Mouse (Mus musculus) midbrain, embryonic 14.5 days (tissue): ENCODE data around the gene C1d. TPM values are rescaled to one million over a fixed set of nuclear protein-coding genes. Genes with fewer than 3 reads are reported as not detected.
A peak's percentile ranks its signal among the peaks of the same experiment; 100 is the strongest.

ENCODE experiments used
- ATAC-seq: fragments of 200-750 bp; cut with Nextera tagmentation; 2 replicates; pipeline ENCODE4 v1.8.0; 2017; ENCODE audit warnings: moderate number of reproducible peaks, moderate library complexity; ENCODE audit not compliant: low FRiP score, low TSS enrichment
- DNase-seq: peaks from one replicate; pipeline ENCODE4 v3.0.0-alpha.2; 2015
- H3K27ac ChIP-seq: fragments of 300-500 bp; sonication (generic); replicated peaks from 2 replicates; pipeline ENCODE4 v1.5.1; 2014; ENCODE audit warnings: mild to moderate bottlenecking, low read depth, low read length, moderate library complexity
- H3K27me3 ChIP-seq: fragments of 300-500 bp; sonication (generic); 2 replicates; pipeline ENCODE4 v1.6.1; 2014; ENCODE audit warnings: low read length, control low read depth, mixed read lengths; ENCODE audit not compliant: control insufficient read depth, insufficient read depth
- H3K36me3 ChIP-seq: fragments of 300-500 bp; sonication (generic); 2 replicates; pipeline ENCODE4 v1.6.1; 2014; ENCODE audit warnings: low read length, control low read depth; ENCODE audit not compliant: control insufficient read depth, insufficient read depth
- H3K4me1 ChIP-seq: fragments of 300-500 bp; sonication (generic); 2 replicates; pipeline ENCODE4 v1.6.1; 2014; ENCODE audit warnings: mild to moderate bottlenecking, antibody characterized with exemption, low read length, control low read depth; ENCODE audit not compliant: control insufficient read depth, insufficient read depth
- H3K4me2 ChIP-seq: fragments of 300-500 bp; sonication (generic); 2 replicates; pipeline ENCODE4 v1.6.1; 2014; ENCODE audit warnings: mild to moderate bottlenecking, low read length, moderate library complexity
- H3K4me3 ChIP-seq: fragments of 300-500 bp; sonication (generic); replicated peaks from 2 replicates; pipeline ENCODE4 v1.5.1; 2014; ENCODE audit warnings: low read depth, low read length
- H3K9ac ChIP-seq: fragments of 300-500 bp; sonication (generic); replicated peaks from 2 replicates; pipeline ENCODE4 v1.6.1; 2014; ENCODE audit warnings: mild to moderate bottlenecking, low read length, moderate library complexity
- H3K9me3 ChIP-seq: fragments of 300-500 bp; sonication (generic); 2 replicates; pipeline ENCODE4 v1.6.1; 2016; ENCODE audit warnings: low read length, control low read depth, mixed read lengths; ENCODE audit not compliant: control insufficient read depth
- WGBS: fragments of 180-500 bp; shearing (Covaris S2); extraction: QIAGEN DNeasy Blood & Tissue Kit; methylation state at CpG from one replicate; pipeline ENCODE4 v1.1.7; 2014; 5-methylcytosine and 5-hydroxymethylcytosine counted together
- polyA plus RNA-seq: library from polyadenylated mRNA; unstranded; fragments of >200 nt; fragmentation: Nextera tagmentation; extraction: Ambion mirVana; gene quantifications from 2 replicates; pipeline ENCODE4 v1.2.1, GENCODE M21; 2014

The C1d gene
- polyA plus RNA-seq = 173 and 184 TPM in 2 replicates

DNA sequence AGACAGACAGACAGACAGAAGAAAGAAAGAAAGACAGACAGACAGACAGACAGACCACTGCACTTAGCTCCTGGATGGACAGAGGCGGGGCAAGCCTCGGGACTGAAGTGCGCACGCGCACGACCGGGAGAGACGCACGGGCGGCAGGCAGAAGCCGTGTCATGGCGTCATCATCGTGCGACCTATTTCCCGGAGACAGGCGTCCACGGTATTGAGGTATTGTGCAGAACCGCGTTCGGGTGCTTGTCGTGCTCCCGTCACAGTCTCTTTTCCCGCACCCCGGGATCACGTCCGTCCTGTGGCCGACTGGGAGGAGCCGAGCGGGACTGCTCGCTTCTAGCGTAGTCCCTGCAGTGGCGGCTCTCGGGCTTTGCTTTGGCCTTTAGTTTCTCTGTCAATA lies at the start of gene C1d:
Gene C1d (plus strand): TSS at position 137 of the 400 bp plus-strand sequence.
- H3K27me3 ChIP-seq = no peaks in the 10 kb centered on the region
- H3K9me3 ChIP-seq = no peaks in the 10 kb centered on the region
- ATAC-seq = peak; percentile 94
- peak; percentile 99 for DNase-seq
- H3K9ac ChIP-seq = peak within 1 kb of the TSS; percentile 90
- no peaks in the 10 kb centered on the region for H3K36me3 ChIP-seq
- peaks cover 21% of the 10 kb centered on the region for H3K4me1 ChIP-seq
- H3K4me2 ChIP-seq = peak within 1 kb of the TSS; percentile 79
- H3K27ac ChIP-seq = peak within 1 kb of the TSS; percentile 90
- 1% methylated on average over 33 of the region's 33 CpGs for WGBS
- peak within 1 kb of the TSS; percentile 85 for H3K4me3 ChIP-seq

DNA sequence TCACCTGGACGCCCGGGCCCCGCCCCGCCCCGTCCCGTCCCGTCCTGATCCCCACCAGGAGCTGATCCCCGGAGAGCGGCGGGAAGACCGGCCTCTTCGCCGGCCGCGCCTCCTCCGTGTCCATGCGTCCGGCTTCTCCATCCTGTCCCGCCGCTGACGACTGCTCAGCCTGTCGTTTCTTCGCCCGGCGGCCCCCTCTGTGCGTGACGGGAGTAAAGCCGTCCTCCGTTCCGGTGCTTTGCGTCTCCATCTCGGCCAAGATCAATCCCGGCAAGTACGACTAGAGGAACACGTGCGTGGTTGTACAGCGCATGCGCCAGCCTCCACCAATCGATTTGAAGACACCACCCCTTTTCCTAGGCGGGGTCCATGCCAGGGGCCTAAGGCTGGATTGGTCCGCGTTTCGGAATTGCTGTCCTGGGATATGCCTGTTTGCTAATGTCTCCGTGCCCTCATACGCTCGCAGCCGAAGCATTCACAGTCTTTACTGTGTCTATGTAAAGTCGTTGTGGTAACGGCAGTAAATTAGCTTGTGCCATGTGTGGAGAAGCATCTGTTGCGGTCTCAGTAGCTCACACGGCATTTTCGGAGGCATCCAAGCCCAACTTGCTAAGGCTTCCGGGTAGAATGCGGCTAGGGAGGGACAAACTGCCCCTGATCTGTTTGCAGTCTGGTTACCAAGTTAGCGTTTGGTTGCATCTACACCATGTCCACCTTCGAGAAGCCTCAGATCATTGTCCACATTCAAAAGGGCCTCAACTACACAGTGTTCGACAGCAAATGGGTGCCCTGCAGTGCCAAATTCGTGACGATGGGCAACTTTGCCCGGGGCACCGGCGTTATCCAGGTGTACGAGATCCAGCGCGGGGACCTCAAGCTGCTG lies 45.9 kb upstream of the C1d start, which contains the start of gene Pno1:
Gene Pno1 (minus strand): TSS at position 311 of the 883 bp plus-strand sequence.
- Histone ChIP-seq H3K4me2 (peak within 1 kb of the TSS; percentile 66), H3K4me3 (peak within 1 kb of the TSS; percentile 86), H3K27me3 (no peaks in the 10 kb centered on the region), H3K27ac (peak within 1 kb of the TSS; percentile 80), H3K36me3 (peaks cover 20% of the 10 kb centered on the region), H3K4me1 (peaks cover 14% of the 10 kb centered on the region; the same call in 1 of the 2 replicates), H3K9ac (peak within 1 kb of the TSS; percentile 71), H3K9me3 (no peaks in the 10 kb centered on the region)
- ATAC-seq (peak; percentile 99), DNase-seq (peak; percentile 98)
- WGBS = under 1% methylated on average over 65 of the region's 65 CpGs

DNA sequence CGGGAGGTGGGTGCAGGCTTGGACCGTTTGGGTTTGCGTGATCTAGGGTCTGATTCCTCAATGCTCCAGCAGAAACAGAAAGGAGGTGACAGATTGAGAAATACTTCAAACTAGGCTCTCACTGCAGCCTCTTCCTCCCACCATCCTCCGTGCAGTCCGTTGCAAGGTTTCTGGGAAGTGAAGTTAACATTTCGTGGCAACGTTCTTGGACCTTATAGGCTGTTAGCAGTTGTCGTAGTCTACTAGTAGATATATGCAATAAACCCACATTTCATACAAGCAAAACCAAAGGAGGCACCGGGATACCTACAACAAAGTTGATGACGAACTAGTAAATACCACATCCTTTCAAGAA lies 45.3 kb upstream of the C1d start:
- Histone ChIP-seq H3K9ac (peak overlapping the region; percentile 71), H3K27ac (peak overlapping the region; percentile 80), H3K36me3 (peaks cover 15% of the 10 kb centered on the region), H3K4me1 (peaks cover 14% of the 10 kb centered on the region; the same call in 1 of the 2 replicates), H3K4me2 (peak overlapping the region; percentile 66), H3K4me3 (peak overlapping the region; percentile 86), H3K27me3 (no peaks in the 10 kb centered on the region), H3K9me3 (no peaks in the 10 kb centered on the region)
- ATAC-seq (no peak), DNase-seq (no peak)
- 4% methylated on average over 10 of the region's 10 CpGs for WGBS

DNA sequence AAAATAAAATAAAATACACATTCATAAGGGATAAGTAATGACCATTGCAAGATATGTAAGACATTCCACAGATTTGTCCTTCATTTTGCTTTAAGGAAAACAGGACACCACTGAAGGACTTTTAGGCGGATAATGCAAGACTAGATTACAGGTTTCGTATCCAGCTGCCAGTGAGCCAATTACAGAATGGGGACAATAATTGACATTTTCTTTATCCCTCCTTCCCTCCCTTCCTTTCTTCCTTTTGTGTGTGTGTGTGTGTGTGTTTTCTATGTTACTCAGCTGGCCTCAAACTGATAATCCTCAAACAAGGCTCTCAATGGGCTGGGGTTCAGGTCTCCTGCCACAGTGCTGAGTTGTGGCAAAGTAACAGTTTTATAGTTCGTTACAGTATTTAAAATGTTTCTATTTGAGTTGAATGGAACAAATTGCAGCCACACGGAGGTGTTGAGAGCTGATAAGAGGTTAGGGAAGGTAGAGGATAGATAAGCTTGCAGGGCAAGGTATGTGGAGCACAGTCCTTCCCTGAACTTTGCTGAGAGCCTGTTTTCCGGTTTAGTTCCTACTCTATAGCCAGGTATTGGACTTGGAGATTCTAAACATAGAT lies 44.4 kb upstream of the C1d start:
- Histone ChIP-seq H3K4me1 (peaks cover 14% of the 10 kb centered on the region; the same call in 1 of the 2 replicates), H3K27me3 (no peaks in the 10 kb centered on the region), H3K4me3 (peak overlapping the region; percentile 86), H3K9me3 (no peaks in the 10 kb centered on the region), H3K36me3 (peaks cover 9% of the 10 kb centered on the region), H3K9ac (no peak overlapping the region; the same call in 1 of the 2 replicates), H3K4me2 (peak overlapping the region; percentile 66), H3K27ac (no peak overlapping the region)
- ATAC-seq (no peak), DNase-seq (no peak)
- WGBS = 79% methylated on average over 5 of the region's 5 CpGs

DNA sequence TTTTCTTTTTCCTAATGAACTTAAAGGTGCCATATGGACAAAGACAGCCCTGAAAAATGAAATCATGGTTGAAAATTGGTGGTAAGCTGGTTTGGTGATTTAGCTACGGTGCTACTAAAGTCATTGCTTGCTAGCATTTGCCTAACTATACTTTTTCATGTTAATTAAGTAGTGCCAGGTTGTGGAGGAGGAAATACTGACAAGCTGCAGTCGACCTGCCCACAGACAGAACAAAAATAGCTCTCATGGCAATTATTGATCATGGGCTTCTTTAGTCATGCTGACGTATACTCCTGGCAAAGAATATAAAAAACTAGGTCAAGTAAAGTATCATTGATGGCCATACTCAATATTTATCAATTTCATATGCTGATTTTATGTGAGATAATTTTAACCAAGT lies 41.9 kb upstream of the C1d start:
- H3K9me3 ChIP-seq = no peaks in the 10 kb centered on the region
- no peaks in the 10 kb centered on the region for H3K27me3 ChIP-seq
- peaks cover 11% of the 10 kb centered on the region; the same call in 1 of the 2 replicates for H3K4me1 ChIP-seq
- H3K4me3 ChIP-seq = no peak overlapping the region
- no peak overlapping the region for H3K4me2 ChIP-seq
- DNase-seq (no peak), ATAC-seq (no peak)
- no peak overlapping the region for H3K9ac ChIP-seq
- no peaks in the 10 kb centered on the region; the same call in 1 of the 2 replicates for H3K36me3 ChIP-seq
- H3K27ac ChIP-seq = no peak overlapping the region
- 86% methylated on average over 3 of the region's 3 CpGs for WGBS

DNA sequence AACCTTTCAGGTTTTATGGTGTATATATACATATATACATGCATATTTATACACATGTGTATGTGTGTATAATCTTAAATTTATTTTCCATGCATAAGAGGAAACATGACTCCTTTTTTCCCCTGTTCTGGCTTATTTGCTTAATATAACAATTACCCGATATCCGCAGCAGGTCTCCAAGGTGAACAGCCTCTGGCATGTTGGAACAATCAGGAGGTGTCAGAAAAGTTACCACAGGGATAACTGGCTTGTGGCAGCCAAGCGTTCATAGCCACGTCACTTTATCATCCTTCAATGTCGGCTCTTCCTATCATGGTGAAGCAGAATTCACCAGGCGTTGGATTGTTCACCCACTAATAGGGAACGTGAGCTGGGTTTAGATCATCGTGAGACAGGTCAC lies 36.3 kb upstream of the C1d start:
- Histone ChIP-seq H3K4me1 (no peaks in the 10 kb centered on the region), H3K27ac (no peak overlapping the region), H3K4me2 (no peak overlapping the region), H3K4me3 (no peak overlapping the region), H3K36me3 (peaks cover 24% of the 10 kb centered on the region), H3K27me3 (no peaks in the 10 kb centered on the region), H3K9me3 (no peaks in the 10 kb centered on the region), H3K9ac (no peak overlapping the region)
- DNase-seq = no peak
- 97% methylated on average over 8 of the region's 8 CpGs for WGBS
- no peak for ATAC-seq

DNA sequence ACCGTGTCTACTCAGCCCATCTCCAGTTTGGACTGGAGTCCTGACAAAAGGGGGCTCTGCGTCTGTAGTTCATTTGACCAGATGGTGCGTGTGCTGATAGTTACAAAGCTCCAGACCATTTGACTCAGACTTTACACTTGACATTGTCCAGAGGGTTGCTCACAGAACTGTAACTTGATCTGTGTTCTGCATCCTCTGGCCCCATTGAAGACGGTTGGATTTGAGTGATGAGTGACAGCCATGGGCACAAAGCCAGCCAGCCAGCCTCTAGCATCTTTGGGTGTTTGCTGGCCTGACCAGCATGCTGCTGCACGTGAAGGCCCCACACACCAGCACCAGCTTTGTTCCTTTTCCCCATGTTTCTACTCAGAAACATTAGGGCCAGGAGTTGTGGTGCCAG lies 24.6 kb upstream of the C1d start:
- Histone ChIP-seq H3K27me3 (no peaks in the 10 kb centered on the region), H3K4me2 (no peak overlapping the region), H3K27ac (no peak overlapping the region), H3K9ac (no peak overlapping the region), H3K36me3 (peaks cover 45% of the 10 kb centered on the region), H3K4me1 (no peaks in the 10 kb centered on the region), H3K9me3 (no peaks in the 10 kb centered on the region), H3K4me3 (no peak overlapping the region)
- 87% methylated on average over 5 of the region's 5 CpGs for WGBS
- no peak for ATAC-seq
- DNase-seq = no peak

DNA sequence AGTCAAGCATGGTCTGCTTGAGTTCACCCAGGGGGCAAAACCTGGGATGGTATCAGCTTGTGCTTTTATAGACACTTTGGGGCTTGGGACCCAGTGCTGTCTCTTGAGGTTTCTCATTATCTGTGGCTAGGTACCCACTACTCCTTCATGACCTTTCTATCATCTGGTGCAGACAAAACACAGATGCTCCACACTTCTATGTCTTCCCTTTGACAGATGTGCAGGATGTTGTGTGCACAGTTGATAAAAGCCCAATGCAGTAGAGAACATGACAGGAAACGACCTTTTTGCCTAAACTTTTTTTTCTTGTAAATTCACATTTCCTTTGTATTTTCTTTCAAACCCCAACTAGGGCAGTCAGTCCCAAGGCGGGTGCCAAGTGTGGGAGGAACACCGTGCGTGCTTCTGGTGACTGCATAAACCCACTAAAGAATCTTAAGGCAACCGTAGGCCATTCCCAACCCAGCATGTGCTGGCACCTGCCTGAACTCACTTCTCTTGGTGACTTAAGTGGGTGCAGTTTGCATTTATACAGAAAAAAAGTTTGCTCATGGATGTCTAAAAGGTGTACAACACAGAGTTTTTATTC lies 20.8 kb upstream of the C1d start:
- peaks cover 22% of the 10 kb centered on the region for H3K36me3 ChIP-seq
- H3K4me2 ChIP-seq = no peak overlapping the region
- ATAC-seq = no peak
- DNase-seq = no peak
- H3K4me3 ChIP-seq = no peak overlapping the region
- H3K9ac ChIP-seq = no peak overlapping the region
- H3K4me1 ChIP-seq = no peaks in the 10 kb centered on the region
- H3K9me3 ChIP-seq = no peaks in the 10 kb centered on the region
- WGBS = 92% methylated on average over 5 of the region's 5 CpGs
- H3K27ac ChIP-seq = no peak overlapping the region
- H3K27me3 ChIP-seq = no peaks in the 10 kb centered on the region
